Mouse (Mus musculus) ES-Bruce4 (cell line): Measurements from ENCODE around the gene Atp1a2. TPM values are rescaled to one million over a fixed set of nuclear protein-coding genes. Genes with fewer than 3 reads are reported as not detected.
A peak's percentile ranks its signal among the peaks of the same experiment; 100 is the strongest.

Source experiments
- H3K27ac ChIP-seq: 2 replicates; pipeline ENCODE4 v1.5.1; 2012; ENCODE audit warnings: low read length, inconsistent platforms; ENCODE audit not compliant: insufficient read depth
- H3K27me3 ChIP-seq: 2 replicates; pipeline ENCODE4 v1.6.1; 2012; ENCODE audit warnings: mild to moderate bottlenecking, low read length, inconsistent platforms; ENCODE audit not compliant: control insufficient read depth, poor library complexity, insufficient read depth, severe bottlenecking
- H3K36me3 ChIP-seq: 2 replicates; pipeline ENCODE4 v1.6.1; 2012; ENCODE audit warnings: inconsistent platforms, mild to moderate bottlenecking, low read length, moderate library complexity; ENCODE audit not compliant: control insufficient read depth, poor library complexity, insufficient read depth, severe bottlenecking
- H3K4me1 ChIP-seq: one replicate; pipeline ENCODE4 v1.8.1; 2011; ENCODE audit warnings: low read length; ENCODE audit not compliant: control insufficient read depth, insufficient read depth
- H3K4me3 ChIP-seq: 2 replicates; pipeline ENCODE4 v1.5.1; 2011; ENCODE audit warnings: low read depth, mild to moderate bottlenecking, low read length
- H3K9ac ChIP-seq: 2 replicates; pipeline ENCODE4 v1.6.1; 2012; ENCODE audit warnings: low read depth, mild to moderate bottlenecking, inconsistent platforms; ENCODE audit not compliant: poor library complexity, severe bottlenecking
- H3K9me3 ChIP-seq: replicated peaks from 2 replicates; pipeline ENCODE4 v1.6.1; 2012; ENCODE audit warnings: mild to moderate bottlenecking, low read length, inconsistent platforms; ENCODE audit not compliant: control insufficient read depth, poor library complexity, insufficient read depth, severe bottlenecking
- CTCF ChIP-seq: IDR thresholded peaks from one replicate; pipeline ENCODE4 v1.8.1; 2011; ENCODE audit warnings: low read depth, low read length
- EP300 ChIP-seq: IDR thresholded peaks from 2 replicates; pipeline ENCODE4 v1.6.1; 2011; ENCODE audit warnings: low read depth, low read length; ENCODE audit not compliant: insufficient read depth
- POLR2A ChIP-seq: IDR thresholded peaks from one replicate; pipeline ENCODE4 v1.8.1; 2011; ENCODE audit warnings: low read length; ENCODE audit not compliant: insufficient read depth
- polyA plus RNA-seq: library from polyadenylated mRNA; stranded (reverse); fragments of >200 nt; gene quantifications from 2 replicates; pipeline ENCODE4 v1.2.4, GENCODE M21; 2011; ENCODE audit warnings: low read depth; ENCODE audit not compliant: missing spikeins, insufficient read depth, insufficient read length

Gene Atp1a2
- polyA plus RNA-seq, 1 experiment, result 2.1 TPM

- H3K4me3 ChIP-seq, result no peak overlapping the region
- H3K27ac ChIP-seq, result no peak overlapping the region
- H3K4me1 ChIP-seq, result peaks cover 14% of the 10 kb centered on the region
- no peaks in the 10 kb centered on the region for H3K9me3 ChIP-seq
- no peak overlapping the region for H3K9ac ChIP-seq
- TF ChIP-seq CTCF (no peak), POLR2A (no peak), EP300 (0 out of 2 replicates have a peak, but pooled peaks have one; percentile 10)
- no peaks in the 10 kb centered on the region for H3K36me3 ChIP-seq
- no peaks in the 10 kb centered on the region for H3K27me3 ChIP-seq
Observed at GRCm38 (mm10) chr1:172302851-172303250, 5.0 kb upstream of the Atp1a2 start.

GRCm38 (mm10) chr1:172302311-172302710, 4.4 kb upstream of the Atp1a2 start:
- H3K36me3 ChIP-seq, result no peaks in the 10 kb centered on the region
- peaks cover 14% of the 10 kb centered on the region for H3K4me1 ChIP-seq
- H3K9me3 ChIP-seq, result no peaks in the 10 kb centered on the region
- H3K9ac ChIP-seq, result no peak overlapping the region
- no peak overlapping the region for H3K4me3 ChIP-seq
- H3K27ac ChIP-seq, result no peak overlapping the region
- H3K27me3 ChIP-seq, result no peaks in the 10 kb centered on the region
- TF ChIP-seq EP300, result no peak
- TF ChIP-seq POLR2A, result no peak
- no peak for TF ChIP-seq CTCF

- no peaks in the 10 kb centered on the region for H3K9me3 ChIP-seq
- H3K9ac ChIP-seq, result no peak overlapping the region
- TF ChIP-seq CTCF (no peak), POLR2A (no peak), EP300 (no peak)
- H3K27me3 ChIP-seq, result no peaks in the 10 kb centered on the region
- peaks cover 14% of the 10 kb centered on the region for H3K4me1 ChIP-seq
- H3K36me3 ChIP-seq, result no peaks in the 10 kb centered on the region
- no peak overlapping the region for H3K4me3 ChIP-seq
- H3K27ac ChIP-seq, result no peak overlapping the region
Observed at GRCm38 (mm10) chr1:172301180-172301579, 3.3 kb upstream of the Atp1a2 start.

- Histone ChIP-seq H3K9ac (no peak overlapping the region), H3K27me3 (no peaks in the 10 kb centered on the region), H3K36me3 (no peaks in the 10 kb centered on the region), H3K4me3 (no peak overlapping the region), H3K9me3 (no peaks in the 10 kb centered on the region), H3K27ac (no peak overlapping the region), H3K4me1 (peaks cover 16% of the 10 kb centered on the region)
- TF ChIP-seq EP300 (no peak), CTCF (no peak), POLR2A (no peak)
Observed at GRCm38 (mm10) chr1:172300247-172300646, 2.4 kb upstream of the Atp1a2 start.

GRCm38 (mm10) chr1:172299528-172299927, 1.7 kb upstream of the Atp1a2 start:
- peaks cover 15% of the 10 kb centered on the region for H3K4me1 ChIP-seq
- H3K27ac ChIP-seq, result no peak overlapping the region
- no peaks in the 10 kb centered on the region for H3K27me3 ChIP-seq

GRCm38 (mm10) chr1:172296816-172297510, 901 bp downstream of the Atp1a2 start:
- Histone ChIP-seq H3K27me3 (no peaks in the 10 kb centered on the region), H3K4me1 (peaks cover 8% of the 10 kb centered on the region), H3K27ac (no peak overlapping the region), H3K36me3 (no peaks in the 10 kb centered on the region), H3K9ac (no peak overlapping the region), H3K4me3 (no peak overlapping the region), H3K9me3 (no peaks in the 10 kb centered on the region)
- TF ChIP-seq POLR2A, result no peak
- no peak for TF ChIP-seq CTCF
- TF ChIP-seq EP300, result no peak

More at GRCm38 (mm10) chr1:172299528-172299927, 1.7 kb upstream of the Atp1a2 start:
- Histone ChIP-seq H3K4me3 (no peak overlapping the region), H3K36me3 (no peaks in the 10 kb centered on the region), H3K9me3 (no peaks in the 10 kb centered on the region), H3K9ac (no peak overlapping the region)
- TF ChIP-seq POLR2A, result no peak
- TF ChIP-seq CTCF, result no peak
- no peak for TF ChIP-seq EP300
